Comparison of ENCODE assay signal across 9 mouse cellular contexts in the genomic region with DNA sequence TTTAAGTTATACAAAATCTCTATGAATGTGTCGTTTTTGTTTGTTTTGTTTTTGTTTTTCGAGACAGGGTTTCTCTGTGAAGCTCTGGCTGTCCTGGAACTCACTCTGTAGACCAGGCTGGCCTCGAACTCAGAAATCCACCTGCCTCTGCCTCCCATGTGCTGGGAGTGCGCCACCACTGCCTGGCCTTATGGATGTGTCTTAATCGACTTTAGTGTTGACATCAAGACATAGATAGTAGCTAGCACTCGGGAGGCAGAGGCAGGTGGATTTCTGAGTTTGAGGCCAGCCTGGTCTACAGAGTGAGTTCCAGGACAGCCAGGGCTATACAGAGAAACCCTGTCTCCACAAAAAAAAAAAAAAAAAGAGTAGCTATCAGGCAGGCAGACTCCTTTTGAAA. TPM values are rescaled to one million over a fixed set of nuclear protein-coding genes. Genes with fewer than 3 reads are reported as not detected.
DNase-seq lines count a peak whose midpoint lies in the region; ATAC-seq lines count a peak whose summit lies in the region.
"Not testable (repeated sequence)": the region's sequence is repeated elsewhere in the genome, so short reads cannot be mapped to it uniquely, and the experiment has no call there.
"Had no signal": no experiment of that assay in that cellular context is flagged by ENCODE, and none has a peak within 500 bp of the region (broad histone marks: within the 10 kb centered on the region; RNA-seq: fewer than 3 reads in every experiment).

No protein-coding gene starts in this region.

- ATAC-seq in heart, embryonic 13.5 days (ENCODE audit: extremely low read depth, insufficient number of reproducible peaks, low FRiP score, low TSS enrichment); hindbrain, embryonic 16.5 days; liver, embryonic 16.5 days (ENCODE audit: low read depth); midbrain, embryonic 14.5 days (ENCODE audit: low FRiP score, low TSS enrichment); stomach, embryonic 15.5 days (ENCODE audit: insufficient read depth, low FRiP score, low read depth): not testable (repeated sequence)

- H3K36me3 ChIP-seq in forebrain, embryonic 10.5 days (replicated peaks) = peaks cover 11% of the 10 kb centered on the region
- H3K36me3 ChIP-seq in heart, embryonic 13.5 days = peaks cover 15% of the 10 kb centered on the region
- not testable (repeated sequence) for H3K36me3 ChIP-seq in hindbrain, embryonic 16.5 days (ENCODE audit: control insufficient read depth, insufficient read depth, low read length); limb, embryonic 10.5 days; liver, embryonic 16.5 days (ENCODE audit: control insufficient read depth, insufficient read depth); midbrain, embryonic 14.5 days (ENCODE audit: control insufficient read depth, insufficient read depth, low read length); stomach, embryonic 15.5 days

- peak overlapping the region; percentile 95 for H3K9ac ChIP-seq in heart, embryonic 13.5 days
- H3K9ac ChIP-seq in hindbrain, embryonic 16.5 days (ENCODE audit: low read depth, low read length); midbrain, embryonic 14.5 days (replicated peaks; ENCODE audit: low read length); stomach, embryonic 15.5 days: not testable (repeated sequence)
- peak overlapping the region; percentile 100 for H3K9ac ChIP-seq in liver, embryonic 16.5 days (ENCODE audit: low read depth, low read length)

- peak overlapping the region; percentile 98 for H3K4me3 ChIP-seq in brown adipose tissue, adult 24 weeks (ENCODE audit: insufficient read depth, low read depth, low read length)
- peak overlapping the region; percentile 89 for H3K4me3 ChIP-seq in forebrain, embryonic 10.5 days
- H3K4me3 ChIP-seq in heart, embryonic 13.5 days = peak overlapping the region; percentile 85
- H3K4me3 ChIP-seq in hindbrain, embryonic 16.5 days (ENCODE audit: low read length) = peak overlapping the region; percentile 60; the same call in 1 of the 2 replicates
- H3K4me3 ChIP-seq in limb, embryonic 10.5 days = peak overlapping the region; percentile 83
- H3K4me3 ChIP-seq in liver, embryonic 16.5 days (ENCODE audit: low read depth, low read length) = peak overlapping the region; percentile 99
- peak overlapping the region; percentile 75; the same call in 1 of the 2 replicates for H3K4me3 ChIP-seq in midbrain, embryonic 14.5 days (replicated peaks; ENCODE audit: low read depth, low read length)
- peak overlapping the region; percentile 96; the same call in 1 of the 2 replicates for H3K4me3 ChIP-seq in stomach, embryonic 15.5 days (replicated peaks)

- not testable (repeated sequence) for H3K4me1 ChIP-seq in brown adipose tissue, adult 24 weeks (ENCODE audit: control insufficient read depth, insufficient read depth, insufficient read length, low read length)
- H3K4me1 ChIP-seq in forebrain, embryonic 10.5 days = peaks cover 55% of the 10 kb centered on the region
- H3K4me1 ChIP-seq in heart, embryonic 13.5 days = peaks cover 50% of the 10 kb centered on the region
- peaks cover 47% of the 10 kb centered on the region for H3K4me1 ChIP-seq in hindbrain, embryonic 16.5 days (ENCODE audit: control insufficient read depth, insufficient read depth, low read depth, low read length)
- peaks cover 46% of the 10 kb centered on the region for H3K4me1 ChIP-seq in limb, embryonic 10.5 days
- H3K4me1 ChIP-seq in liver, embryonic 16.5 days (ENCODE audit: control insufficient read depth, low read depth, low read length) = peaks cover 41% of the 10 kb centered on the region
- peaks cover 35% of the 10 kb centered on the region for H3K4me1 ChIP-seq in midbrain, embryonic 14.5 days (ENCODE audit: control insufficient read depth, insufficient read depth, low read length)
- peaks cover 23% of the 10 kb centered on the region for H3K4me1 ChIP-seq in stomach, embryonic 15.5 days

- H3K4me2 ChIP-seq in heart, embryonic 13.5 days = peak overlapping the region; percentile 74
- peak overlapping the region; percentile 77 for H3K4me2 ChIP-seq in hindbrain, embryonic 16.5 days (ENCODE audit: low read length)
- peak overlapping the region; percentile 88 for H3K4me2 ChIP-seq in liver, embryonic 16.5 days (ENCODE audit: low read depth, low read length)
- peak overlapping the region; percentile 74 for H3K4me2 ChIP-seq in midbrain, embryonic 14.5 days (ENCODE audit: low read length)
- peak overlapping the region; percentile 89 for H3K4me2 ChIP-seq in stomach, embryonic 15.5 days

- peak overlapping the region; percentile 98 for H3K27ac ChIP-seq in brown adipose tissue, adult 24 weeks (replicated peaks; ENCODE audit: low read depth, low read length)
- peak overlapping the region; percentile 99; the same call in 1 of the 2 replicates for H3K27ac ChIP-seq in forebrain, embryonic 10.5 days
- H3K27ac ChIP-seq in heart, embryonic 13.5 days (replicated peaks) = peak overlapping the region; percentile 96; the same call in 1 of the 2 replicates
- H3K27ac ChIP-seq in hindbrain, embryonic 16.5 days (ENCODE audit: low read depth, low read length); limb, embryonic 10.5 days; midbrain, embryonic 14.5 days (replicated peaks; ENCODE audit: low read depth, low read length); stomach, embryonic 15.5 days: not testable (repeated sequence)
- H3K27ac ChIP-seq in liver, embryonic 16.5 days (ENCODE audit: low read length) = peak overlapping the region; percentile 97

- not testable (repeated sequence) for DNase-seq in forebrain, embryonic 10.5 days (ENCODE audit: extremely low spot score, low spot score); limb, embryonic 10.5 days (ENCODE audit: low spot score); midbrain, embryonic 14.5 days

- H3K27me3 ChIP-seq in forebrain, embryonic 10.5 days (ENCODE audit: poor library complexity, severe bottlenecking) = peaks cover 23% of the 10 kb centered on the region
- not testable (repeated sequence) for H3K27me3 ChIP-seq in heart, embryonic 13.5 days (replicated peaks); hindbrain, embryonic 16.5 days (replicated peaks; ENCODE audit: control insufficient read depth, insufficient read depth, low read length); liver, embryonic 16.5 days (ENCODE audit: control insufficient read depth, insufficient read depth, low read depth, low read length); midbrain, embryonic 14.5 days (ENCODE audit: control insufficient read depth, insufficient read depth, low read length); stomach, embryonic 15.5 days (replicated peaks)
- peaks cover 16% of the 10 kb centered on the region for H3K27me3 ChIP-seq in limb, embryonic 10.5 days (ENCODE audit: low read depth, poor library complexity, severe bottlenecking)

- not testable (repeated sequence) for H3K9me3 ChIP-seq in forebrain, embryonic 10.5 days; heart, embryonic 13.5 days; hindbrain, embryonic 16.5 days (ENCODE audit: control insufficient read depth, low read length); limb, embryonic 10.5 days (replicated peaks); liver, embryonic 16.5 days (replicated peaks; ENCODE audit: control insufficient read depth, low read length); midbrain, embryonic 14.5 days (ENCODE audit: control insufficient read depth, low read length); stomach, embryonic 15.5 days

- 81% methylated on average over 6 of the region's 6 CpGs for WGBS in forebrain, embryonic 10.5 days
- WGBS in heart, embryonic 13.5 days = 65% methylated on average over 6 of the region's 6 CpGs
- 79% methylated on average over 6 of the region's 6 CpGs for WGBS in hindbrain, embryonic 16.5 days
- WGBS in limb, embryonic 10.5 days = 85% methylated on average over 6 of the region's 6 CpGs
- WGBS in liver, embryonic 16.5 days (ENCODE audit: insufficient replicate concordance) = 27% methylated on average over 6 of the region's 6 CpGs
- WGBS in midbrain, embryonic 14.5 days = 82% methylated on average over 6 of the region's 6 CpGs
- WGBS in stomach, embryonic 15.5 days = 72% methylated on average over 6 of the region's 6 CpGs

RNA-seq across cellular contexts. Expression of a gene that starts 1.3 kb away (rescaled TPM):
- 83.8 and 94.3 TPM in 2 replicates for polyA plus RNA-seq in brown adipose tissue, adult 24 weeks (2012; ENCODE audit: insufficient read depth, insufficient read length, missing spikeins)
- polyA plus RNA-seq in forebrain, embryonic 10.5 days (2016; fragmentation: Nextera tagmentation; extraction: Ambion mirVana) = 149 and 165 TPM in 2 replicates
- polyA plus RNA-seq in heart, embryonic 13.5 days (2015; fragmentation: Nextera tagmentation; extraction: Ambion mirVana) = 100.0 and 109 TPM in 2 replicates
- 153 and 159 TPM in 2 replicates for polyA plus RNA-seq in hindbrain, embryonic 16.5 days (2015; fragmentation: Nextera tagmentation; extraction: Ambion mirVana)
- polyA plus RNA-seq in limb, embryonic 10.5 days (2016; fragmentation: Nextera tagmentation; extraction: Ambion mirVana) = 172 and 177 TPM in 2 replicates
- polyA plus RNA-seq in liver, embryonic 16.5 days (2015; fragmentation: Nextera tagmentation; extraction: Ambion mirVana) = 121 TPM in 2 replicates
- 86.7 and 115 TPM in 2 replicates for polyA plus RNA-seq in midbrain, embryonic 14.5 days (2014; fragmentation: Nextera tagmentation; extraction: Ambion mirVana)
- 128 and 137 TPM in 2 replicates for polyA plus RNA-seq in stomach, embryonic 15.5 days (2015; fragmentation: Nextera tagmentation; extraction: Ambion mirVana)

RNA-seq across cellular contexts. Expression of a gene that starts 1.5 kb away (rescaled TPM):
- polyA plus RNA-seq in brown adipose tissue, adult 24 weeks (2012; ENCODE audit: insufficient read depth, insufficient read length, missing spikeins) = 378 and 560 TPM in 2 replicates
- 23.2 and 23.6 TPM in 2 replicates for polyA plus RNA-seq in forebrain, embryonic 10.5 days (2016; fragmentation: Nextera tagmentation; extraction: Ambion mirVana)
- 74.5 and 76.8 TPM in 2 replicates for polyA plus RNA-seq in heart, embryonic 13.5 days (2015; fragmentation: Nextera tagmentation; extraction: Ambion mirVana)
- 25.4 and 30.8 TPM in 2 replicates for polyA plus RNA-seq in hindbrain, embryonic 16.5 days (2015; fragmentation: Nextera tagmentation; extraction: Ambion mirVana)
- 21.9 and 22.9 TPM in 2 replicates for polyA plus RNA-seq in limb, embryonic 10.5 days (2016; fragmentation: Nextera tagmentation; extraction: Ambion mirVana)
- polyA plus RNA-seq in liver, embryonic 16.5 days (2015; fragmentation: Nextera tagmentation; extraction: Ambion mirVana) = 24.2 and 31.3 TPM in 2 replicates
- 22.2 and 24.0 TPM in 2 replicates for polyA plus RNA-seq in midbrain, embryonic 14.5 days (2014; fragmentation: Nextera tagmentation; extraction: Ambion mirVana)
- 22.2 and 24.2 TPM in 2 replicates for polyA plus RNA-seq in stomach, embryonic 15.5 days (2015; fragmentation: Nextera tagmentation; extraction: Ambion mirVana)

RNA-seq across cellular contexts. Expression of a gene that starts 25.1 kb away (rescaled TPM):
- 10.4 and 13.8 TPM in 2 replicates for polyA plus RNA-seq in brown adipose tissue, adult 24 weeks (2012; ENCODE audit: insufficient read depth, insufficient read length, missing spikeins)
- 54.8 and 60.1 TPM in 2 replicates for polyA plus RNA-seq in forebrain, embryonic 10.5 days (2016; fragmentation: Nextera tagmentation; extraction: Ambion mirVana)
- polyA plus RNA-seq in heart, embryonic 13.5 days (2015; fragmentation: Nextera tagmentation; extraction: Ambion mirVana) = 18.8 and 23.2 TPM in 2 replicates
- 63.7 and 67.7 TPM in 2 replicates for polyA plus RNA-seq in hindbrain, embryonic 16.5 days (2015; fragmentation: Nextera tagmentation; extraction: Ambion mirVana)
- polyA plus RNA-seq in limb, embryonic 10.5 days (2016; fragmentation: Nextera tagmentation; extraction: Ambion mirVana) = 37.6 and 45.4 TPM in 2 replicates
- 14.7 and 16.5 TPM in 2 replicates for polyA plus RNA-seq in liver, embryonic 16.5 days (2015; fragmentation: Nextera tagmentation; extraction: Ambion mirVana)
- 56.3 and 57.2 TPM in 2 replicates for polyA plus RNA-seq in midbrain, embryonic 14.5 days (2014; fragmentation: Nextera tagmentation; extraction: Ambion mirVana)
- 42.5 and 45.5 TPM in 2 replicates for polyA plus RNA-seq in stomach, embryonic 15.5 days (2015; fragmentation: Nextera tagmentation; extraction: Ambion mirVana)

RNA-seq across cellular contexts. Expression of a gene that starts 53.1 kb away (rescaled TPM):
- 77.1 and 78.5 TPM in 2 replicates for polyA plus RNA-seq in brown adipose tissue, adult 24 weeks (2012; ENCODE audit: insufficient read depth, insufficient read length, missing spikeins)
- polyA plus RNA-seq in forebrain, embryonic 10.5 days (2016; fragmentation: Nextera tagmentation; extraction: Ambion mirVana) = 29.9 and 30.9 TPM in 2 replicates
- polyA plus RNA-seq in heart, embryonic 13.5 days (2015; fragmentation: Nextera tagmentation; extraction: Ambion mirVana) = 28.9 and 31.4 TPM in 2 replicates
- polyA plus RNA-seq in hindbrain, embryonic 16.5 days (2015; fragmentation: Nextera tagmentation; extraction: Ambion mirVana) = 38.2 and 39.7 TPM in 2 replicates
- polyA plus RNA-seq in limb, embryonic 10.5 days (2016; fragmentation: Nextera tagmentation; extraction: Ambion mirVana) = 30.8 and 33.3 TPM in 2 replicates
- 6.5 and 7.2 TPM in 2 replicates for polyA plus RNA-seq in liver, embryonic 16.5 days (2015; fragmentation: Nextera tagmentation; extraction: Ambion mirVana)
- 26.1 and 29.7 TPM in 2 replicates for polyA plus RNA-seq in midbrain, embryonic 14.5 days (2014; fragmentation: Nextera tagmentation; extraction: Ambion mirVana)
- polyA plus RNA-seq in stomach, embryonic 15.5 days (2015; fragmentation: Nextera tagmentation; extraction: Ambion mirVana) = 20.8 and 24.3 TPM in 2 replicates

RNA-seq across cellular contexts. Expression of a gene that starts 56.9 kb away (rescaled TPM):
- 2.5 and 3.5 TPM in 2 replicates for polyA plus RNA-seq in brown adipose tissue, adult 24 weeks (2012; ENCODE audit: insufficient read depth, insufficient read length, missing spikeins)
- polyA plus RNA-seq in forebrain, embryonic 10.5 days (2016; fragmentation: Nextera tagmentation; extraction: Ambion mirVana) = 1.6 and 2.0 TPM in 2 replicates
- polyA plus RNA-seq in heart, embryonic 13.5 days (2015; fragmentation: Nextera tagmentation; extraction: Ambion mirVana) = 0.96 and 1.0 TPM in 2 replicates
- 1.2 and 1.4 TPM in 2 replicates for polyA plus RNA-seq in hindbrain, embryonic 16.5 days (2015; fragmentation: Nextera tagmentation; extraction: Ambion mirVana)
- 2.2 and 2.9 TPM in 2 replicates for polyA plus RNA-seq in limb, embryonic 10.5 days (2016; fragmentation: Nextera tagmentation; extraction: Ambion mirVana)
- 0.07 TPM in 1 of 2 replicates, not detected in the other for polyA plus RNA-seq in liver, embryonic 16.5 days (2015; fragmentation: Nextera tagmentation; extraction: Ambion mirVana)
- 3.7 and 4.3 TPM in 2 replicates for polyA plus RNA-seq in midbrain, embryonic 14.5 days (2014; fragmentation: Nextera tagmentation; extraction: Ambion mirVana)
- 3.2 and 3.3 TPM in 2 replicates for polyA plus RNA-seq in stomach, embryonic 15.5 days (2015; fragmentation: Nextera tagmentation; extraction: Ambion mirVana)
- polyA plus RNA-seq: inflammation-experienced regulatory T-cells, adult 6 months had no signal
